Mouse (Mus musculus): ENCODE data around the gene Ddx46. TPM values are rescaled to one million over a fixed set of nuclear protein-coding genes. Genes with fewer than 3 reads are reported as not detected.
"Not testable (repeated sequence)": the region's sequence is repeated elsewhere in the genome, so short reads cannot be mapped to it uniquely, and the experiment has no call there.

Ddx46 gene
- polyA plus RNA-seq, 1 experiment from 2014 or later: 31.6 TPM

DNA sequence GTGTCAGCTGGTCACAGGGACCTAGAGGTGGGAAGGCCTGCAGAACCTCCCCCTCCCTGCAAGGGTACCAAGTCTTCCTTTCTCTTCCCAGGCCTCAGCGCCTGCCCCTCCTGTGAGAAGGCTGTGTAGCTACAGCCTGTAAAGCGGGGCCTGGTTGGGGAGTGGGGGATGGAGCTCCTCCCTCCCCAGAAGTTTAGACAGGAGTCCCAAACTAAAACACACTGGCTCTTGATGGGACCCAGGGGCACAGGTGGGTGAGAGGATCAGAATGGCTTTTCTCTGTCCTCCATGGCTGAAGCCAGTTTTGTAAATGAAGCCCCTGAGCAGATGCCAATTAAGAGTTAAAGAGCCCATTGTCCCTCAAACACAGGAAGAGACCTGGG, 27.2 kb upstream of the Ddx46 start:
- Histone ChIP-seq H3K27ac (no peak overlapping the region), H3K36me3 (peaks cover 36% of the 10 kb centered on the region), H3K9ac (no peak overlapping the region), H3K4me3 (no peak overlapping the region), H3K4me1 (no peaks in the 10 kb centered on the region), H3K27me3 (no peaks in the 10 kb centered on the region), H3K4me2 (no peak overlapping the region), H3K9me3 (no peaks in the 10 kb centered on the region)
- 0 out of 2 replicates have a peak, but pooled peaks have one; percentile 13 for ATAC-seq (ENCODE audit: borderline replicate concordance, extremely low read depth, low FRiP score, low TSS enrichment)
- 85% methylated on average over 2 of the region's 2 CpGs for WGBS

DNA sequence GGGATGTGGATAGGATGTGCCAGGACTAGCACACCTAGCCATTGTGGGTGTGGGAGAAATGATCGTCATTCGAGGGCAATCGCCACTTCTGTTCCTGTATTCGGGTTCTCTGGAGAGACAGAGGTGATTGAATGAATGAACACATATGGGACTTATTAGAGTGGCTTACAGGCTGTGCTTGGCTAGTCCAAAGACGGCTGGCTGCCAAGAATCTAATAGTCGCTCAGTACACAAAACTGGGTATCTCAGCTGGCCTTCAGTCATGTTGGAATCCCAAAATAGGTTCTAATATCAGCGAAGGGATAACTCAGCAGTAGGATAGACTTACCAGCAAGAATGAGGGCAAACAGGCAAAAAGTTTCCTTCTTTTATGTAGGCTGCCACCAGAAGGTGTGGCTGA, 22.8 kb upstream of the Ddx46 start:
- no peaks in the 10 kb centered on the region for H3K4me1 ChIP-seq
- H3K27ac ChIP-seq: no peak overlapping the region
- WGBS: 89% methylated on average over 7 of the region's 7 CpGs
- no peak for ATAC-seq (ENCODE audit: borderline replicate concordance, extremely low read depth, low FRiP score, low TSS enrichment)
- no peaks in the 10 kb centered on the region for H3K27me3 ChIP-seq
- no peak overlapping the region for H3K9ac ChIP-seq
- H3K4me3 ChIP-seq: no peak overlapping the region
- H3K9me3 ChIP-seq: no peaks in the 10 kb centered on the region
- H3K36me3 ChIP-seq: peaks cover 26% of the 10 kb centered on the region
- H3K4me2 ChIP-seq: no peak overlapping the region

DNA sequence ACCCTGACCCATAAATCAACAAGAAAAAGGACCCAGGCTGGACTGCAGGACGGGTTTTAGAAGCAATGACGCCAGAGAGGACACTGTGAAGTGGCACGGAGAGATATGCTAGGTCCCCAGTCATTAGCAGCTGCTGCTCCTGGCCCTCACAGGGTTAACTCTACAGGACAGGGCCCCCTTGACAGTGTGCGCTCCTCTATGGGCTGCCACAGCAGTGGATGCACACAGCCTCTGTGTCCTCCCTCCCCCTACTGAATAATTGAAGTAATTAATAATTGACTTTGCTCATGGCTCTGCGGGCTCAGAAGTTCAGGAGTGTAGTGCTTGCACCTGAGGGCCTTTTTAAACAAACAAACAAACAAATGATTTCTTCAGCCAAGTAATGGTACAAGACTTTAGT, 21.4 kb upstream of the Ddx46 start:
- H3K36me3 ChIP-seq: peaks cover 11% of the 10 kb centered on the region
- no peak overlapping the region for H3K27ac ChIP-seq
- no peak overlapping the region for H3K9ac ChIP-seq
- no peak overlapping the region for H3K4me3 ChIP-seq
- 40% methylated on average over 5 of the region's 5 CpGs for WGBS
- no peaks in the 10 kb centered on the region for H3K9me3 ChIP-seq
- no peak overlapping the region for H3K4me2 ChIP-seq
- H3K4me1 ChIP-seq: no peaks in the 10 kb centered on the region
- no peaks in the 10 kb centered on the region for H3K27me3 ChIP-seq
- ATAC-seq (ENCODE audit: borderline replicate concordance, extremely low read depth, low FRiP score, low TSS enrichment): no peak

DNA sequence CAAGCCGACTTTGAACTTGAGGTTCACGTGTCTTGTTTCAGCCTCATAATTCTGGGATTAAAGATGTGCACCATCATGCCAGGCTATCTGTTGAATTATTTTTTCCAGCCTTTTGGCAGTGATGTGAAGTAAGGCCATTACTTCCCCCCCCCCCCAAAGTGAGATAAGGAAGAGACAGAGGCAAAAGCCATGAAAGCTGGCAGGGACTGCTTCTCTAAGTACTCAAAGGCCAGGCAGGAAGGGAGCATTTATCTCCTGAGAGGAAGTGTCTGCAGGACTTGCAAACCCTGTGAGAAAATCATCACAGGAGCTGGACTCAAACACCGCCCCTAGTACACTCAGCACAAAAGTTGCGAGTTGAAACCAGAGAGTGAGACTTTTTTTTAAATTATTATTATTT, 15.5 kb upstream of the Ddx46 start:
- Histone ChIP-seq H3K9me3 (no peaks in the 10 kb centered on the region), H3K4me1 (peaks cover 15% of the 10 kb centered on the region), H3K9ac (no peak overlapping the region), H3K4me3 (no peak overlapping the region), H3K36me3 (no peaks in the 10 kb centered on the region), H3K4me2 (no peak overlapping the region), H3K27ac (no peak overlapping the region), H3K27me3 (no peaks in the 10 kb centered on the region)
- no peak for ATAC-seq (ENCODE audit: borderline replicate concordance, extremely low read depth, low FRiP score, low TSS enrichment)
- WGBS: 81% methylated on average over 4 of the region's 4 CpGs

DNA sequence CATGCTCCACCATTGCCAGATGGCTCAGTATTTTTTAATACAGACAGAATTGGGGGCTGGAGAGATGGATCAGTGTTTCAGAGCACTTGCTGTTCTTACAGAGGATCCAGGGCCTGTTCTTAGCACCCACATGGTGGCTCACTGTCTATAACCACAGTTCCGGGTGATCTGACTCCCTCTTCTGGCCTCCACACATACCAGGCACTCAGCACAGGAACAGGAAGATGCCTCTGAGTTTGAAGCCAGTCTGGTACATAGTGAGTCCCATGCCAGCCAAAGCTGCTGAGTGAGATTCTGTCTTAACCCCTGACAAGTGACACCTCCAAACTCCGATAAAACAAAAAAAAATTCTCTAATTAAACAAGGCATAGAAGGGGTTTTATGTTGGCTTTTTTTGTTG, 14.6 kb upstream of the Ddx46 start:
- H3K4me2 ChIP-seq: no peak overlapping the region
- H3K4me3 ChIP-seq: no peak overlapping the region
- ATAC-seq (ENCODE audit: borderline replicate concordance, extremely low read depth, low FRiP score, low TSS enrichment): no peak
- H3K27ac ChIP-seq: no peak overlapping the region
- no peaks in the 10 kb centered on the region for H3K27me3 ChIP-seq
- 77% methylated on average over 2 of the region's 2 CpGs for WGBS
- H3K9me3 ChIP-seq: no peaks in the 10 kb centered on the region
- H3K9ac ChIP-seq: no peak overlapping the region
- peaks cover 1% of the 10 kb centered on the region for H3K36me3 ChIP-seq
- H3K4me1 ChIP-seq: peaks cover 21% of the 10 kb centered on the region

DNA sequence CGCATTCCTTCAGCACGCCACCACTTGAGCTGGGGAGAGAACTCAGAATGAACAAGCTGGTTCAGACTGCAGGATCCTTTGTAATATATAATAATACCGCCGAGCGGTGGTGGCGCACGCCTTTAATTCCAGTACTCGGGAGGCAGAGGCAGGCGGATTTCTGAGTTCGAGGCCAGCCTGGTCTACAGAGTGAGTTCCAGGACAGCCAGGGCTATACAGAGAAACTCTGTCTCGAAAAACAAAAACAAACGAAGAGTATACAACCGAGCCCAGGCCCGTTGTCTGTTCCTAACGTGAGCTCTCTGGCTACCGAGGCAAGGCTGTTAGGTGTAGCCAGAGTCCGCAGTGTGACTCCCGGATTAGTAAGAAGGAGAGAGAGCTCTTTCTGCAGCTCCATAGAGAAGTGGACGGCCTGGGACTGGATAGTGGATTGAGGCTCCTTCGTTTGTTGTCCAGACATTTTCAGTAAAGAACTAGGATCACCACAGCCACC, 12.6 kb upstream of the Ddx46 start:
- ATAC-seq (ENCODE audit: borderline replicate concordance, extremely low read depth, low FRiP score, low TSS enrichment): peak; percentile 3; the same call in 1 of the 2 replicates
- not testable (repeated sequence) for H3K27me3 ChIP-seq, H3K9me3 ChIP-seq
- Histone ChIP-seq H3K27ac (peak overlapping the region; percentile 81), H3K4me3 (peak overlapping the region; percentile 86), H3K4me2 (peak overlapping the region; percentile 77), H3K36me3 (peaks cover 12% of the 10 kb centered on the region), H3K9ac (peak overlapping the region; percentile 80), H3K4me1 (peaks cover 21% of the 10 kb centered on the region)
- 19% methylated on average over 20 of the region's 20 CpGs for WGBS

DNA sequence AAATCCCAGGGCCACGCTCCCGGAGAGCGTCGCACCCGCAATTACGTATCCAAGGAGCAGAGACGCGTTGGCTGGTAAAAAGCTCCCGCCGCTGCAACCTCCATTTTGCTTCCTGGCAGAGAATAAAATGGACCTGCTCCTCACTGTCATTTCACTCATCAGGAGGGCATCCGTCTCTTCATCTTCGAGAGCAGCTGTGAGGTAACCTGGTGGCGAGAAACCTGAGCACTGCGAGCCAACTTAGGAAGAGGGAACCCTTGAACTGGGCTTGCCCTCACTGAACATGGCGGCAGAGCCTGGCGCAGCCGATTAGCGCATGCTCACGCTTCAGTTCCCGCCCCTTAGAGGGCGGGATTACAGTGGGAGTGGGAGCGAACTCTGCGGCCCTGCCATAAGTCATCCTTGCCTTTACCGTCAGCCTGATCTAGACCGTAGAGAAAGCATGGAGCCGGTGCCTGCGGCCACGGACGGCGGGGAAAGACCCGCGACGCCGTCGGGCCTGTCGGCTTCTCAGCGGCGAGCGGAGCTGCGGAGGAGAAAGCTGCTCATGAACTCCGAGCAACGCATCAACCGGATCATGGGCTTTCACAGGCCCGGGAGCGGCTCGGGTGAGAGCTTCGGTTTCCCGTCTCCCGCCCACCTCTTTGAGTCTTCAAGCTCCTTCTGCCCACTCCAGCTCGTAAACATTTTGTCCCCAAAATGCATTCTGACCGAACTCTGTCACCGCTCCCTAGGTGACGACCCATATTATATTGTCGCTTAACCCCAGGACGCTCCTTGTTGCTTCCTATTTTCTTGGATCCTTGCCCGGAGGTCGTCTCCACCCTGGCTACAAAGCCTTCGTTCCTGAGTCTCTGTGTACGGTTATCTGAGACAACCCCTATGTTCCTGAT, 11.9 kb upstream of the Ddx46 start, which contains the start of gene Caml:
Caml (plus strand) TSS at position 357 of the 893 bp plus-strand sequence.
- Histone ChIP-seq H3K27ac (peak within 1 kb of the TSS; percentile 81), H3K9me3 (no peaks in the 10 kb centered on the region), H3K36me3 (peaks cover 15% of the 10 kb centered on the region), H3K4me1 (peaks cover 21% of the 10 kb centered on the region), H3K4me3 (peak within 1 kb of the TSS; percentile 86), H3K9ac (peak within 1 kb of the TSS; percentile 80), H3K27me3 (no peaks in the 10 kb centered on the region), H3K4me2 (peak within 1 kb of the TSS; percentile 77)
- peak; percentile 98 for ATAC-seq (ENCODE audit: borderline replicate concordance, extremely low read depth, low FRiP score, low TSS enrichment)
- under 1% methylated on average over 59 of the region's 59 CpGs for WGBS

DNA sequence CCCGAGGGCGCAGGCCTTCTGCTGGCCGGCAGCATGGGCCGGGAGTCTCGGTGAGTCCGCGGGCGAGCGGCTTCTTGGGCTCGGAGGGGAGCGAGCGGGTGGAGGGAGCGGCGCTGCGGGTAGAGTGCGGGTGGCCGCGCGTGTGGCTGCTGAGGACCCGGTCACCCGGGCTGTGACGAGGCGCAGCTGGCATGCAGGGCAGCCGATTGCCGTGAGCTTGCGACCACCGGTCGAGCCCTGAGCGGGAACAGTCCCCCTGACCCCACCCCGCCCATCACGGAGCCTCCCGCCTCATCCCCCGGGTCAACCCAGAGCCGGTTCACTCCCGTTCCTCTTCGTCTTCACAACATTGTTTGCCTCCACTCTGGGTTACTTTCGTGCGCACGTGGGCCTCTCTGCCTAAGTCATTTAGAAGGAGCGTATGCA, 332 bp downstream of the Ddx46 start:
- H3K27ac ChIP-seq: no peak overlapping the region
- H3K36me3 ChIP-seq: peaks cover 47% of the 10 kb centered on the region
- peaks cover 15% of the 10 kb centered on the region for H3K4me1 ChIP-seq
- H3K9me3 ChIP-seq: no peaks in the 10 kb centered on the region
- H3K4me3 ChIP-seq: peak overlapping the region; percentile 99
- no peaks in the 10 kb centered on the region for H3K27me3 ChIP-seq
- H3K9ac ChIP-seq: peak overlapping the region; percentile 95
- H3K4me2 ChIP-seq: peak overlapping the region; percentile 78
- no peak for ATAC-seq (ENCODE audit: borderline replicate concordance, extremely low read depth, low FRiP score, low TSS enrichment)
- WGBS: under 1% methylated on average over 40 of the region's 40 CpGs

DNA sequence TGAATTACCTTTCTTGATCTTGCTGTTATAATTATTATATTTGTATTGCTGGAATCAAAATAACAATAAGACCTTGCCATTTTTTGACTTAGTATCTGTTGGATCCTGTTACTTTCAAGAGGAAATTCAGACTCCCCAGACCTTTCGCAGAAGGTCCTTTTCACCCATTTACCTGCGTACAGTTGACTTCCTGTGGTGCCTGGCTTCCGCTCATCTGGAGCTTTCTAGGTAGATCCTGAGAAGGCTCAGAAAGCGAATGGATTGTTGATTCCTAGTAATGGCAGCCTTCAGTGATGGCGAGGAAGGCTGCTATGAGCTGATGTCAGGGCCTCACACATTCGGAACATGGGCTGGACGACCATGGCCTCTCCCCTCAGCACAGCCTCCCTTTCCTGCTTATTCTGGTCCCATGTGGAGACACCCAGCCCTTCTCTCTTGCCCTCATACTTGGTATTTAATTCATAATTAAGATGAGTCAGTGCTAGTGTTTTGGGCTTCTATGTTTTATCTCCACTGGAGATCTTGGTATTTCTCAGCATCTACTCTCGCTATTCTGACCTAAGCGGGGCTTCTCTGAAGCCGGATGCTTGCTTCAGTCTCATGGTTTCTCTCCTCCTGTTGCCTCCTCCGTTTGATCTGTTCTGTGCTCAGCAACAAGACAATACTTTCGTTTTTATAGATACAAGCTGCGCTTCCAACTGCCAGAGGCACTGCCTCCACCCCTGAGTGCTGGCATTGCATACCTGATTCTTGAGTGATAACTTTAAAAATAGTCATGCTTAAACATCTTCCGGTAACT, 1.6 kb downstream of the Ddx46 start:
- Histone ChIP-seq H3K4me1 (peaks cover 15% of the 10 kb centered on the region), H3K4me2 (peak overlapping the region; percentile 78), H3K27me3 (no peaks in the 10 kb centered on the region), H3K36me3 (peaks cover 45% of the 10 kb centered on the region), H3K9ac (no peak overlapping the region), H3K4me3 (no peak overlapping the region; the same call in 1 of the 2 replicates), H3K27ac (no peak overlapping the region), H3K9me3 (no peaks in the 10 kb centered on the region)
- ATAC-seq (ENCODE audit: borderline replicate concordance, extremely low read depth, low FRiP score, low TSS enrichment): no peak
- WGBS: 89% methylated on average over 14 of the region's 14 CpGs

DNA sequence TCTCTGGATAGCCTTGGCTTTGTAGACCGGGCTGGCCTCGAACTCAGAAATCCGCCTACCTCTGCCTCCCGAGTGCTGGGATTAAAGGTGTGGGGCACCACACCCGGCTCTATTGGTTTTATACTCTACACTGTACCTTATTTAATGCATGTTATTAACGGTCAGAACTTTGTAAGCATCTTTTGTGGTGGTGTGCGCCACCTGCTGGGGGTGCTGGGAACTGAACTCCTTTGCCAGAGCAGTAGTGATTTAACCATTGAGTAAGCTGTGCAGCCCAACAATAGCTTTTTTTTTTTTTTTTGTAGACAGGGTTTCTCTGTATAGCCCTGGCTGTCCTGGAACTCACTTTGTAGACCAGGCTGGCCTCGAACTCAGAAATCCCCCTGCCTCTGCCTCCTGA, 5.7 kb downstream of the Ddx46 start:
- H3K9me3 ChIP-seq; ATAC-seq (ENCODE audit: borderline replicate concordance, extremely low read depth, low FRiP score, low TSS enrichment); H3K4me2 ChIP-seq; H3K4me3 ChIP-seq; H3K9ac ChIP-seq; H3K27me3 ChIP-seq; H3K27ac ChIP-seq: not testable (repeated sequence)
- peaks cover 35% of the 10 kb centered on the region for H3K36me3 ChIP-seq
- H3K4me1 ChIP-seq: peaks cover 13% of the 10 kb centered on the region
- 46% methylated on average over 8 of the region's 8 CpGs for WGBS

DNA sequence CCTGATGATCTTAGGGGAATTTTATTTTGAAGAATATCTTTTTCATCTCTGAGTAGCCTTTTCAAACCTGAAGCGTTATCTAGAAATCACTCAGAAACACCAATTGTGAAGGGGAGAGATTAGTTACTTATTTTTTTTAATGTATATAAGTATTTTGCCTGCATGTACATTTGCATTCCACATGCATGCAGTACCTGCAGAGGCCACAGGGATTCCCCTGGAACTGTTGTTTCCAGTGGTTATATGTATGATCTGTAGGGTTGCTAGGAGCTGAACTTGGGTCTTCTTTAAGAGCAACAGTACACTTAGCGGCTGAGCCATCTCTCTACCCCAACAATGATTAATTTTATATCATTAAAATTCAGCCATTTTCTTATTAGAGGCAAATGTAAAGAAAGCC, 9.7 kb downstream of the Ddx46 start:
- Histone ChIP-seq H3K27ac (no peak overlapping the region), H3K36me3 (peaks cover 62% of the 10 kb centered on the region), H3K4me1 (no peaks in the 10 kb centered on the region), H3K27me3 (no peaks in the 10 kb centered on the region), H3K4me3 (no peak overlapping the region), H3K4me2 (no peak overlapping the region), H3K9ac (no peak overlapping the region), H3K9me3 (no peaks in the 10 kb centered on the region)
- 85% methylated on average over 2 of the region's 2 CpGs for WGBS
- ATAC-seq (ENCODE audit: borderline replicate concordance, extremely low read depth, low FRiP score, low TSS enrichment): no peak

DNA sequence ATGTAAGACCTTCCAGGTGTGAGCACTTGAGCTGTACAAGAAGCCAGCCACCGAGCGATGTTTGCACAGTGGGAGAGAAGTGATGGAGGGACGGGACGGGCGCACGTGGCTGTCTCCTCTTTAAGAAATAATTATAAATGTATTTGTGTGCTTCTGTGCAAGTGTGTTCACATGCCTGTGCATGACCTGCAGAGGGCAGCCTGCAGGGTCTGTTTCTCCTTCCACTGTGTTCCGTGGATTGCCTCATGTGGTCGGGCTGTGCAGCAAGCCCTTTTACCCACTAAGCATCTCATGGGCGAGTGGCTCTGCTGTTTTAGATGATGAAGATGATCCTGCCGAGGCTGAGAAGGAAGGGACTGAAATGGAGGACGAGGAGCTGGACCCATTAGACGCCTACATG, 15.3 kb downstream of the Ddx46 start:
- no peak for ATAC-seq (ENCODE audit: borderline replicate concordance, extremely low read depth, low FRiP score, low TSS enrichment)
- 77% methylated on average over 12 of the region's 12 CpGs for WGBS

More for the DNA sequence above, 15.3 kb downstream of the Ddx46 start:
- Histone ChIP-seq H3K4me2 (no peak overlapping the region), H3K27ac (no peak overlapping the region), H3K4me3 (no peak overlapping the region), H3K9me3 (no peaks in the 10 kb centered on the region), H3K36me3 (peaks cover 96% of the 10 kb centered on the region), H3K4me1 (no peaks in the 10 kb centered on the region), H3K9ac (no peak overlapping the region), H3K27me3 (no peaks in the 10 kb centered on the region)

Data from lung, embryonic 15.5 days (tissue).